Mouse (Mus musculus) MEL (cell line): ENCODE results near the gene Ap1b1. TPM values are rescaled to one million over a fixed set of nuclear protein-coding genes. Genes with fewer than 3 reads are reported as not detected.

Experiments
- DNase-seq: peaks from one replicate; pipeline ENCODE4 v3.0.0; 2011; ENCODE audit warnings: low read depth, low spot score
- H3K27ac ChIP-seq: 2 replicates; pipeline ENCODE4 v1.5.1; 2012; ENCODE audit warnings: low read depth, mild to moderate bottlenecking, control low read depth, low read length, moderate library complexity; ENCODE audit not compliant: control insufficient read depth
- H3K27me3 ChIP-seq, 2 experiments: fragments of 150-350 bp in 1 of 2; sonication (generic) in 1 of 2; 2 replicates each; pipeline ENCODE4 v1.6.1; 2012; ENCODE audit warnings: low read length in 2 of 2, mild to moderate bottlenecking in 2 of 2, improper control_type of control experiment in 1 of 2, moderate library complexity in 1 of 2; ENCODE audit not compliant: insufficient read depth in 2 of 2, control insufficient read depth in 1 of 2
- H3K36me3 ChIP-seq, 2 experiments: 2 replicates each; pipeline ENCODE4 v1.6.1; 2012 to 2014; ENCODE audit warnings: low read length in 2 of 2, improper control_type of control experiment in 1 of 2, inconsistent platforms in 1 of 2, mild to moderate bottlenecking in 1 of 2; ENCODE audit not compliant: insufficient read depth in 2 of 2, control insufficient read depth in 1 of 2
- H3K4me1 ChIP-seq, 2 experiments: fragments of 150-350 bp in 1 of 2; sonication (generic) in 1 of 2; 2 replicates each; pipeline ENCODE4 v1.6.1; 2012; ENCODE audit warnings: low read length in 2 of 2, improper control_type of control experiment in 1 of 2, mild to moderate bottlenecking in 1 of 2; ENCODE audit not compliant: insufficient read depth in 2 of 2, control insufficient read depth in 1 of 2
- H3K4me3 ChIP-seq, 2 experiments: fragments of 150-350 bp in 1 of 2; sonication (generic) in 1 of 2; 2 replicates each; pipeline ENCODE4 v1.5.1; 2012; ENCODE audit warnings: low read depth in 2 of 2, low read length in 2 of 2, mild to moderate bottlenecking in 2 of 2, moderate library complexity in 2 of 2, control low read depth in 1 of 2, improper control_type of control experiment in 1 of 2; ENCODE audit not compliant: control insufficient read depth in 1 of 2, insufficient read depth in 1 of 2
- H3K79me2 ChIP-seq: 2 replicates; pipeline ENCODE4 v1.6.1; 2012; ENCODE audit warnings: mild to moderate bottlenecking, low read length, moderate library complexity; ENCODE audit not compliant: control insufficient read depth, poor library complexity, insufficient read depth
- H3K9ac ChIP-seq: 2 replicates; pipeline ENCODE4 v1.6.1; 2012; ENCODE audit warnings: low read depth, mild to moderate bottlenecking, control low read depth, low read length, moderate library complexity; ENCODE audit not compliant: control insufficient read depth, poor library complexity, severe bottlenecking
- H3K9me3 ChIP-seq: fragments of 150-350 bp; sonication (generic); replicated peaks from 2 replicates; pipeline ENCODE4 v1.6.1; 2012; ENCODE audit warnings: mild to moderate bottlenecking, low read length, improper control_type of control experiment, moderate library complexity; ENCODE audit not compliant: insufficient read depth
- BHLHE40 ChIP-seq: IDR thresholded peaks from 2 replicates; pipeline ENCODE4 v1.6.1; 2012; ENCODE audit warnings: low read depth, mild to moderate bottlenecking, inconsistent platforms, low read length, improper control_type of control experiment, borderline replicate concordance
- CHD1 ChIP-seq: IDR thresholded peaks from 2 replicates; pipeline ENCODE4 v1.6.1; 2012; ENCODE audit warnings: low read depth, mild to moderate bottlenecking, inconsistent platforms, low read length, improper control_type of control experiment
- CHD2 ChIP-seq: IDR thresholded peaks from 2 replicates; pipeline ENCODE4 v1.6.1; 2011; ENCODE audit warnings: low read length, improper control_type of control experiment
- CTCF ChIP-seq, 3 experiments: IDR thresholded peaks in 2 of 3; conservative IDR thresholded peaks in 1 of 3; 2 replicates each; pipeline ENCODE4 v1.5.1; 2011 to 2012; ENCODE audit warnings: low read length in 3 of 3, low read depth in 2 of 3, mild to moderate bottlenecking in 2 of 3, improper control_type of control experiment in 1 of 3, inconsistent platforms in 1 of 3, mixed read lengths in 1 of 3, moderate library complexity in 1 of 3; ENCODE audit not compliant: control insufficient read depth in 1 of 3, insufficient read depth in 1 of 3, poor library complexity in 1 of 3, severe bottlenecking in 1 of 3
- ELF1 ChIP-seq: IDR thresholded peaks from 2 replicates; pipeline ENCODE4 v1.6.1; 2014; ENCODE audit warnings: low read depth, mild to moderate bottlenecking, inconsistent platforms, low read length, improper control_type of control experiment, moderate library complexity
- GATA1 ChIP-seq: IDR thresholded peaks from 2 replicates; pipeline ENCODE4 v1.6.1; 2011; ENCODE audit warnings: low read depth, low read length, improper control_type of control experiment
- KAT2A ChIP-seq: conservative IDR thresholded peaks from 2 replicates; pipeline ENCODE4 v1.6.1; 2012; ENCODE audit warnings: low read depth, low read length, improper control_type of control experiment, inconsistent platforms
- MAX ChIP-seq: IDR thresholded peaks from 2 replicates; pipeline ENCODE4 v1.6.1; 2011; ENCODE audit warnings: low read length, improper control_type of control experiment
- MAZ ChIP-seq: IDR thresholded peaks from 2 replicates; pipeline ENCODE4 v1.6.1; 2012; ENCODE audit warnings: low read depth, mild to moderate bottlenecking, inconsistent platforms, low read length, improper control_type of control experiment
- MYC ChIP-seq: IDR thresholded peaks from 2 replicates; pipeline ENCODE4 v1.6.1; 2011; ENCODE audit warnings: low read depth, mild to moderate bottlenecking, low read length, improper control_type of control experiment, moderate library complexity
- POLR2A ChIP-seq, 2 experiments: IDR thresholded peaks; 2 replicates each; pipeline ENCODE4 v1.6.1; 2011 to 2012; ENCODE audit warnings: low read length in 2 of 2, mild to moderate bottlenecking in 2 of 2, control low read depth in 1 of 2, improper control_type of control experiment in 1 of 2, low read depth in 1 of 2, moderate library complexity in 1 of 2; ENCODE audit not compliant: control insufficient read depth in 1 of 2, insufficient read depth in 1 of 2, poor library complexity in 1 of 2
- RAD21 ChIP-seq: IDR thresholded peaks from 2 replicates; pipeline ENCODE4 v1.6.1; 2011; ENCODE audit warnings: mild to moderate bottlenecking, low read depth, low read length, improper control_type of control experiment
- RCOR1 ChIP-seq: IDR thresholded peaks from 2 replicates; pipeline ENCODE4 v1.6.1; 2012; ENCODE audit warnings: low read depth, mild to moderate bottlenecking, inconsistent platforms, low read length, improper control_type of control experiment
- TAL1 ChIP-seq: IDR thresholded peaks from 2 replicates; pipeline ENCODE4 v1.6.1; 2012; ENCODE audit warnings: mild to moderate bottlenecking, inconsistent platforms, low read length, moderate library complexity, mixed read lengths
- TBP ChIP-seq: IDR thresholded peaks from 2 replicates; pipeline ENCODE4 v1.8.0; 2011; ENCODE audit warnings: low read depth, low read length, improper control_type of control experiment
- TCF12 ChIP-seq: IDR thresholded peaks from 2 replicates; pipeline ENCODE4 v1.6.1; 2014; ENCODE audit warnings: low read depth, mild to moderate bottlenecking, inconsistent platforms, low read length, improper control_type of control experiment, moderate library complexity
- USF1 ChIP-seq: IDR thresholded peaks from 2 replicates; pipeline ENCODE4 v1.6.1; 2014; ENCODE audit warnings: low read depth, mild to moderate bottlenecking, inconsistent platforms, low read length, improper control_type of control experiment, moderate library complexity
- USF2 ChIP-seq, 2 experiments: IDR thresholded peaks; 2 replicates each; pipeline ENCODE4 v1.6.1; 2011 to 2012; ENCODE audit warnings: improper control_type of control experiment in 2 of 2, low read length in 2 of 2, borderline replicate concordance in 1 of 2, inconsistent platforms in 1 of 2, low read depth in 1 of 2, mild to moderate bottlenecking in 1 of 2; ENCODE audit not compliant: insufficient read depth in 1 of 2
- ZNF384 ChIP-seq: IDR thresholded peaks from 2 replicates; pipeline ENCODE4 v1.6.1; 2012; ENCODE audit warnings: low read depth, mild to moderate bottlenecking, inconsistent platforms, low read length, improper control_type of control experiment
- polyA plus RNA-seq, 2 experiments: library from polyadenylated mRNA; stranded (reverse) in 1 of 2; unstranded in 1 of 2; fragments of >175 nt in 1 of 2; fragments of >200 nt in 1 of 2; gene quantifications; 2 replicates each; pipeline versions ENCODE4 v1.2.1 to v1.2.4; 2012; ENCODE audit warnings: low replicate concordance in 2 of 2, low read depth in 1 of 2; ENCODE audit not compliant: insufficient read length in 2 of 2, insufficient read depth in 1 of 2, missing spikeins in 1 of 2
- total RNA-seq: library from RNA; depleted of rRNA; stranded (reverse); fragments of 300-350 nt; gene quantifications from 2 replicates; pipeline ENCODE4 v1.2.3, GENCODE M21; 2012

Ap1b1 gene
- total and polyA plus RNA-seq, 3 experiments = 60.1 to 79.3 TPM; not detected in 1

- TF ChIP-seq BHLHE40 (no peak), RAD21 (no peak), TCF12 (no peak), ZNF384 (no peak), CTCF (IDR thresholded peaks at IDR 0.05 in 2 of 3, conservative IDR thresholded peaks at IDR 0.05 in 1 of 3; ENCODE audit: control insufficient read depth in 1 of 3, insufficient read depth in 1 of 3, low read depth in 2 of 3, low read length in 3 of 3, poor library complexity in 1 of 3, severe bottlenecking in 1 of 3) (no peak), TAL1 (no peak), KAT2A (no peak), MYC (no peak), ELF1 (no peak), TBP (no peak), RCOR1 (no peak), CHD2 (no peak), MAX (no peak), USF2 (IDR thresholded peaks at IDR 0.05; ENCODE audit: borderline replicate concordance in 1 of 2, insufficient read depth in 1 of 2, low read depth in 1 of 2, low read length in 2 of 2) (no peak), MAZ (no peak), CHD1 (no peak), USF1 (no peak)
- TF ChIP-seq, all 39 proteins: peak for 0
Observed at GRCm38 (mm10) chr11:5052200-5052854, 65.7 kb downstream of the Ap1b1 start.

GRCm38 (mm10) chr11:5054151-5054550 lies 67.5 kb downstream of the Ap1b1 start:
- DNase-seq = no peak
- H3K9me3 ChIP-seq = no peaks in the 10 kb centered on the region
- H3K27me3 ChIP-seq = peaks cover 9 to 14% of the 10 kb centered on the region in 2 experiments
- no peak overlapping the region for H3K4me3 ChIP-seq
- H3K4me1 ChIP-seq = peaks cover 0 to 4% of the 10 kb centered on the region in 2 experiments; a peak in 1 of 4 replicates
- TF ChIP-seq MAX (no peak), GATA1 (no peak), POLR2A (IDR thresholded peaks at IDR 0.05; ENCODE audit: control insufficient read depth in 1 of 2, insufficient read depth in 1 of 2, low read depth in 1 of 2, low read length in 2 of 2, poor library complexity in 1 of 2) (no peak), USF1 (no peak)
- no peak overlapping the region for H3K27ac ChIP-seq
- H3K79me2 ChIP-seq = no peaks in the 10 kb centered on the region
- no peaks in the 10 kb centered on the region for H3K36me3 ChIP-seq
- no peak overlapping the region for H3K9ac ChIP-seq

More at GRCm38 (mm10) chr11:5052200-5052854, 65.7 kb downstream of the Ap1b1 start:
- no peaks in the 10 kb centered on the region for H3K79me2 ChIP-seq
- H3K27ac ChIP-seq = no peak overlapping the region
- DNase-seq = no peak
- no peak overlapping the region for H3K9ac ChIP-seq
- H3K27me3 ChIP-seq = peaks cover 0 to under 1% of the 10 kb centered on the region in 2 experiments; a peak in 1 of 4 replicates
- peaks cover 0 to 10% of the 10 kb centered on the region in 2 experiments; a peak in 3 of 4 replicates for H3K4me1 ChIP-seq
- no peaks in the 10 kb centered on the region for H3K9me3 ChIP-seq
- H3K4me3 ChIP-seq = no peak overlapping the region
- peaks cover 0 to 7% of the 10 kb centered on the region in 2 experiments; a peak in 2 of 4 replicates for H3K36me3 ChIP-seq
